Mouse (Mus musculus): ENCODE data around the gene Dnajc5. TPM values are rescaled to one million over a fixed set of nuclear protein-coding genes. Genes with fewer than 3 reads are reported as not detected.

Dnajc5 gene
- 84.8 and 87.4 TPM in 2 replicates for polyA plus RNA-seq (2015; fragmentation: Nextera tagmentation; extraction: Ambion mirVana)

GRCm38 (mm10) chr2:181520118-181520935 is at the start of gene Dnajc5:
Gene Dnajc5, plus strand, starts transcription at chr2:181520485.
- H3K9me3 ChIP-seq: no peaks in the 10 kb centered on the region
- WGBS: under 1% methylated on average over 74 of the region's 74 CpGs
- ATAC-seq (ENCODE audit: borderline replicate concordance, extremely low read depth, low FRiP score, low TSS enrichment): peak; percentile 98
- no peaks in the 10 kb centered on the region for H3K27me3 ChIP-seq
- peak within 1 kb of the TSS; percentile 97 for H3K27ac ChIP-seq
- H3K4me1 ChIP-seq: peaks cover 26% of the 10 kb centered on the region
- H3K4me2 ChIP-seq: peak within 1 kb of the TSS; percentile 59
- peak within 1 kb of the TSS; percentile 94 for H3K9ac ChIP-seq
- peak within 1 kb of the TSS; percentile 90 for H3K4me3 ChIP-seq
- H3K36me3 ChIP-seq: peaks cover 23% of the 10 kb centered on the region

GRCm38 (mm10) chr2:181471246-181471645 is 49.0 kb upstream of the Dnajc5 start:
- Histone ChIP-seq H3K27me3 (no peaks in the 10 kb centered on the region), H3K36me3 (no peaks in the 10 kb centered on the region), H3K4me3 (no peak overlapping the region), H3K27ac (peak overlapping the region; percentile 57), H3K4me2 (no peak overlapping the region), H3K4me1 (peaks cover 16% of the 10 kb centered on the region), H3K9me3 (no peaks in the 10 kb centered on the region), H3K9ac (no peak overlapping the region)
- 39% methylated on average over 5 of the region's 5 CpGs for WGBS
- 0 out of 2 replicates have a peak, but pooled peaks have one; percentile 23 for ATAC-seq (ENCODE audit: borderline replicate concordance, extremely low read depth, low FRiP score, low TSS enrichment)

DNA sequence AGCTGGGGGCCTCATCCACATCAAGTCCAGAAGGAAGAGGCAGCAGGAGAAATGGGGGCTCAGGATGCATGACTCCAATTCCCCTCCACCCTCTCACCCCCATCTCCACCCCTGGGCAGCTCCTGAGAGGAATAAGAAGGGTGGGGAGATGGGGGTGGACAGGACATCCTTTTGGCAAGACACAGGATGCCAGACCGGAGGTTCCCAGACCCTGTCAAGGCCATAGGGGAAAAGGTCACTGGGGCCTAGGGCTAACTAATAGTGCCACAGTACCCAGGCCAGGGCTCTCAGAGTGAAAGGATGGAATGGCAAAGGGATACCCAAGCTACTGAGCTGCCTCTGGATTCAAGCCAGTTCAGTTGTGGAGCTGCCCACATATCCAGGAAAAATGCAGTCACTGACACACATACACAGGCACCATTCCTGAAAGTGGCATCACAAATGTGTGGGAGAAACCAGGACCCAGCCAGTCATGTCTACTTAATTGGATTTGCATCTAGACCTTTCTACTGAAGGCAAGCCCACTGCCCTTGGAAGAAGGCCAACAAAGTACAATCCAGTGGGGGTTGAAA is 47.9 kb upstream of the Dnajc5 start:
- peak; percentile 49; the same call in 1 of the 2 replicates for ATAC-seq (ENCODE audit: borderline replicate concordance, extremely low read depth, low FRiP score, low TSS enrichment)
- peak overlapping the region; percentile 57; the same call in 1 of the 2 replicates for H3K27ac ChIP-seq
- 53% methylated on average over 1 of the region's 1 CpGs for WGBS

DNA sequence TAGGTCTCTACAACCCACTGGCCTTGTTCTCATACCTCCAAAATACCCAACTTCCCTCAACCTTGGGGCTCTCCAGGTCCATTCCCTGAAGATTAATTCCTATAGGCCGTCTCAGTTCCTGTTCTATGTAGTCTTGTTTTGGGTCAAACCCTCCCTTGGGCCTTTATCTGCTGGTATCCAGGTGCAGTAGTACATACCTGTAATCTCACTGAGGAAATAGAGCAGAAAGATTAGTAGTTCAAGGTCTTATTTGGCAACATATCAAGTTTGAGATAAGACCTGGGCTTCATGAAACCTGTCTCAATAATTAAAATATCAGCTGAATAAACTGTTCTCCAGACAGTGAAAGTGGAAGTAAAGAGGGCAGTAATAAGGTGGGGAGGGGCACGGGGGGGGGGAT is 37.2 kb upstream of the Dnajc5 start:
- 48% methylated on average over 2 of the region's 2 CpGs for WGBS
- Histone ChIP-seq H3K4me3 (no peak overlapping the region), H3K4me1 (peaks cover 14% of the 10 kb centered on the region), H3K27me3 (no peaks in the 10 kb centered on the region), H3K9me3 (no peaks in the 10 kb centered on the region), H3K4me2 (no peak overlapping the region), H3K9ac (no peak overlapping the region), H3K27ac (no peak overlapping the region), H3K36me3 (no peaks in the 10 kb centered on the region)
- no peak for ATAC-seq (ENCODE audit: borderline replicate concordance, extremely low read depth, low FRiP score, low TSS enrichment)

More for the DNA sequence above, 47.9 kb upstream of the Dnajc5 start:
- no peak overlapping the region for H3K4me2 ChIP-seq
- no peak overlapping the region for H3K4me3 ChIP-seq
- no peaks in the 10 kb centered on the region for H3K36me3 ChIP-seq
- no peaks in the 10 kb centered on the region for H3K9me3 ChIP-seq
- H3K9ac ChIP-seq: no peak overlapping the region
- no peaks in the 10 kb centered on the region for H3K27me3 ChIP-seq
- H3K4me1 ChIP-seq: peaks cover 16% of the 10 kb centered on the region

DNA sequence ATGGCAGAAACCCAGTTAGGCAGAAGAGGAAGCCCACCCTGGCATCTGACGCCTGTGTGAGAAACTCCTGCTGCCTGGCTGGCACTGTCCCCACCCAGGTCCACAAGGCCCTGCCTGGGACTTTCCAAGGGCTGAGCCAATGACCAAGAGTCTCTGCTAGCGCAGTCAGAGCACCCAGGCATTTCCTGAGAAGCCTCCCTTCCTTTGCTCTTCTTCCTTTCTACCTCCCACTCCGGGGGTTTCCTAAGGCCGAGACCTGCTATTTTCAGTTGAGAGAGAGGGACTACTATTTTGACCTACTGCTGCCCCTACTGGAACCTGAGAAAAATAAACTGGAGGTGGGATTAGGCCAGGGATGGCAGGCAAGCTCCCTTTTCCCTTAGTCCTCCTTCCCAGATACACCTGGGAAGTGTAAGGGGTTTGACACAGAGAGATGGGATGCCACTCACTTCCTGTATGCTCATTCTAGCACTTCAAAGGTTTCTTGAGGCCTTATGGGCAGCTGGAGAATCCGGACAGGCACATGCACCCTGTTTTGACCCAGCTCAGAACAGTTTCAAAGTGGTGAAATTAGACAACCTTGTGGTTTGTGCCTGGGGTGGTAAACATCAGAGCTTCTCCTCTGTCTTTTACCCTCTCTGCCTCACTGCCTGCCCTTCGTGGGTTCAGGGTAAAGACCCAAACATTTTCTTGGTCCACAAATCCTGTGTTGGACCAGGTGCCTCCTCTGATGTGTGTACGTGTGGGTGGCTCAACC is 36.5 kb upstream of the Dnajc5 start:
- no peaks in the 10 kb centered on the region for H3K9me3 ChIP-seq
- H3K27me3 ChIP-seq: no peaks in the 10 kb centered on the region
- H3K27ac ChIP-seq: peak overlapping the region; percentile 18; the same call in 1 of the 2 replicates
- no peaks in the 10 kb centered on the region for H3K36me3 ChIP-seq
- peak overlapping the region; percentile 4; the same call in 1 of the 2 replicates for H3K4me2 ChIP-seq
- no peak overlapping the region for H3K9ac ChIP-seq
- H3K4me1 ChIP-seq: peaks cover 17% of the 10 kb centered on the region
- no peak for ATAC-seq (ENCODE audit: borderline replicate concordance, extremely low read depth, low FRiP score, low TSS enrichment)
- 24% methylated on average over 7 of the region's 7 CpGs for WGBS
- H3K4me3 ChIP-seq: no peak overlapping the region

DNA sequence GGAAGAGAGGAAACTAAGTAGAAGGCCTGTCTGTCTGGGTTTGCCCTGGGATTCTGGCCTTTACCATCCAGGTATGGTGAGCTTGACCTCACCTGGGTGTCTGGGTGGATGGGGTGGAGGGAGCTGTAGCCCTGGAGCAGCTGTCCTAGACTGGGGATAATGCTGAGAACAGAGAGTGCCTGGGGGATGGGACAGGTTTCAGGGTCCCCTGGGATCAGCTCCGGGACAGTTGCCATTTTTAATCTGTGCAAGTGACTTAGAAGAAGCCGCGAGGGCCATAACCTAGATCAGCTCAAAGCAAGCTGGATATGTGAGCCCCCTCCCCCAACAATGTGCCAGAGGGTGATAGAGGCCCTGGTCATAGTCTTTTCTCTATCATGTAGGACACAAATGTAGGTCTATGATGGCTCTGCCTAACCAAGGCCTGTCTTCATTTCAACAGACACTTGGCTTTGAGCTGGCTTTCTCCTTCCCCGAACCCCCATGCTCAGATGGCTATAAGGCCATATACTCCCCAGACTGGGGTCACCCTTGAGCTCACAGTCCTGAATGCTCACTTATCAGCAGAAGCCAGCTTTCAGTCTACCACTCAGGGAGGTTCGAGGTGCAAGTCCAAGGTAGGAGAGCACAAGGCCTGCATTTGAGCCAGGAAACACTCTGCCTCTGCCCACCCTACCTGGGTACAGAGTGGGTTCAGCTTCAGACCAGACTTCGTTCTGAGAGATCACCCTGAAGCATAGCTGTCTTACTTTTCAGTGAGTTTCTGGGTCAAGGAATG is 35.6 kb upstream of the Dnajc5 start:
- no peaks in the 10 kb centered on the region for H3K27me3 ChIP-seq
- H3K9me3 ChIP-seq: no peaks in the 10 kb centered on the region
- no peak overlapping the region for H3K27ac ChIP-seq
- H3K4me3 ChIP-seq: no peak overlapping the region
- H3K4me2 ChIP-seq: no peak overlapping the region
- H3K9ac ChIP-seq: no peak overlapping the region
- 65% methylated on average over 6 of the region's 6 CpGs for WGBS
- H3K36me3 ChIP-seq: no peaks in the 10 kb centered on the region
- peaks cover 17% of the 10 kb centered on the region for H3K4me1 ChIP-seq
- no peak for ATAC-seq (ENCODE audit: borderline replicate concordance, extremely low read depth, low FRiP score, low TSS enrichment)

DNA sequence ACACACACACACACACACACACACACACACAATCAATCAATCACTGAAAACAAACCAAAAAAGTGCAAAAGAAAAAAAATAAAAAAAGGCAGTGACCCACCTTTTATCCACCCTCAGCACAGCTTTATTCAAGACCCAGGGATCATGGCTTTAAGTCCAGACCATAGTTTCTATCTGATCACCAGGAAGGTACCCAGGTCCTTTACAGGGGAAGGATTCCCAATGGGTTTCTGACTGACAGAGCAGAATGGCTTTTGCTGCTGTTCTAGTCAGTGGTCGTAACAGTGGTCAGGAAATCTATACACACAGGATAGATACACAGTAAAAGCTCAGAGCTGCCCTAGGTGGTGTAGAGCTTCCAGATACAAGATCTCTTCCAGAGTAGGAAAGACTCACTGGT is 34.5 kb upstream of the Dnajc5 start:
- Histone ChIP-seq H3K36me3 (no peaks in the 10 kb centered on the region), H3K4me3 (no peak overlapping the region), H3K9ac (no peak overlapping the region), H3K9me3 (no peaks in the 10 kb centered on the region), H3K4me1 (peaks cover 17% of the 10 kb centered on the region), H3K4me2 (no peak overlapping the region), H3K27me3 (no peaks in the 10 kb centered on the region), H3K27ac (no peak overlapping the region)
- 6% methylated on average over 1 of the region's 1 CpGs for WGBS
- ATAC-seq (ENCODE audit: borderline replicate concordance, extremely low read depth, low FRiP score, low TSS enrichment): no peak

- Histone ChIP-seq H3K27ac (peak overlapping the region; percentile 84), H3K4me2 (peak overlapping the region; percentile 7; the same call in 1 of the 2 replicates), H3K9ac (no peak overlapping the region), H3K9me3 (no peaks in the 10 kb centered on the region), H3K27me3 (no peaks in the 10 kb centered on the region), H3K4me3 (no peak overlapping the region), H3K4me1 (peaks cover 17% of the 10 kb centered on the region), H3K36me3 (no peaks in the 10 kb centered on the region)
- ATAC-seq (ENCODE audit: borderline replicate concordance, extremely low read depth, low FRiP score, low TSS enrichment): peak; percentile 92
- 18% methylated on average over 5 of the region's 5 CpGs for WGBS
These were observed 32.7 kb upstream of the Dnajc5 start for GRCm38 (mm10) chr2:181487338-181488277.

- H3K9me3 ChIP-seq: no peaks in the 10 kb centered on the region
- no peak overlapping the region for H3K9ac ChIP-seq
- no peaks in the 10 kb centered on the region for H3K27me3 ChIP-seq
- H3K4me1 ChIP-seq: peaks cover 22% of the 10 kb centered on the region
- WGBS: 26% methylated on average over 7 of the region's 7 CpGs
- H3K36me3 ChIP-seq: no peaks in the 10 kb centered on the region
- no peak for ATAC-seq (ENCODE audit: borderline replicate concordance, extremely low read depth, low FRiP score, low TSS enrichment)
- no peak overlapping the region for H3K27ac ChIP-seq
- H3K4me3 ChIP-seq: no peak overlapping the region
- H3K4me2 ChIP-seq: no peak overlapping the region
These were observed 28.7 kb upstream of the Dnajc5 start for GRCm38 (mm10) chr2:181491432-181492205.

GRCm38 (mm10) chr2:181492206-181492605 is 28.1 kb upstream of the Dnajc5 start:
- no peak for ATAC-seq (ENCODE audit: borderline replicate concordance, extremely low read depth, low FRiP score, low TSS enrichment)
- H3K27ac ChIP-seq: no peak overlapping the region
- 45% methylated on average over 3 of the region's 3 CpGs for WGBS
- no peaks in the 10 kb centered on the region for H3K9me3 ChIP-seq
- no peak overlapping the region for H3K4me2 ChIP-seq
- H3K9ac ChIP-seq: no peak overlapping the region
- no peak overlapping the region for H3K4me3 ChIP-seq
- H3K4me1 ChIP-seq: peaks cover 17% of the 10 kb centered on the region
- H3K27me3 ChIP-seq: no peaks in the 10 kb centered on the region
- H3K36me3 ChIP-seq: no peaks in the 10 kb centered on the region

Data from lung, embryonic 15.5 days (tissue).